Mouse (Mus musculus) erythroblast, adult 5-6 weeks (primary cell): ENCODE data around the gene Cavin2. TPM values are rescaled to one million over a fixed set of nuclear protein-coding genes. Genes with fewer than 3 reads are reported as not detected.

Source experiments
- ATAC-seq: replicated peaks from 2 replicates; pipeline ENCODE4 v1.8.0; 2016; ENCODE audit warnings: moderate number of reproducible peaks, mild to moderate bottlenecking, moderate TSS enrichment, inconsistent platforms; ENCODE audit not compliant: poor library complexity, low FRiP score, severe bottlenecking
- total RNA-seq, 2 experiments: library from RNA; stranded (forward) in 1 of 2; stranded (reverse) in 1 of 2; fragments of 150-400 nt in 1 of 2; fragments of 200-764, 138-1000 nt in 1 of 2; gene quantifications; 2 replicates each; pipeline versions ENCODE4 v1.2.3 to v1.2.4; 2015 to 2017; ENCODE audit warnings: low replicate concordance in 2 of 2

The Cavin2 gene
- total RNA-seq (2015; ENCODE audit: low replicate concordance) (0.42 and 0.58 TPM in 2 replicates), total RNA-seq (2017; ENCODE audit: low replicate concordance) (0.70 and 1.2 TPM in 2 replicates)

DNA sequence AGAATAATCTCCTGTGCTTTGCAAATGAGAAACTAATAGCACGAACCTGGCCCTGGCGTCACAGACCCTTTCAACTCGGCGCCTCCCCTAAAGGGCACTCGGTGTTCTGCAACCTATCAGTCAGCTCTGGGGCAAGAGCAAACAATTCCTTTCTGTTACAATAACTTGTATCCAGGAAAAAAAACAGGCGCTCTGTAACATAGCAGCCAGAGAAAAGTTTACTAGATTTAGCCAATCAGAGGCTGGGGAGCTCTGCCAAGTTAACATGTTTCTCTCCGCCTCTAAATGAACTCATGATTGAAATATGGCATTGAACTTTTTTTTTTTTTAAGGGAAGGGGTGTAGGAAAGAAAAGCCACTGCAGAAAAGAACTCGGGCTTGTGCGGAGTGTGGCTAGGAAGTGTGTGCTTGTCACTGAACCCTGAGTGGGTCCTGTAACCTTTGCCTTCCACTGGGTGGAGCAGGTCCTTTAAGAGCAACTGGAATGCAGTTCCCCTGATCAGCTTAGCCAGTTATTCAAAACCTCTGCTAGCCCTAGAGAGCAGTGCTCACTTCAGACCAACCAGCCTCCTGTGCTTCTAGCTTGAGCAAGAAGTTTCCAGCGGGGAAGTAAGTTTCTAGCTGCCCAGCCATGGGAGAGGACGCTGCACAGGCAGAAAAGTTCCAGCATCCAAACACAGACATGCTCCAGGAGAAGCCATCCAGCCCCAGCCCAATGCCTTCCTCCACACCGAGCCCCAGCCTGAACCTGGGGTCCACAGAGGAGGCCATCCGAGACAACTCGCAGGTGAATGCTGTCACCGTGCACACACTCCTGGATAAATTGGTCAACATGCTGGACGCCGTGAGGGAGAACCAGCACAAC is at the start of gene Cavin2:
TSS of gene Cavin2 (plus strand) at position 372 of the 865 bp plus-strand sequence.
- no peak for ATAC-seq

DNA sequence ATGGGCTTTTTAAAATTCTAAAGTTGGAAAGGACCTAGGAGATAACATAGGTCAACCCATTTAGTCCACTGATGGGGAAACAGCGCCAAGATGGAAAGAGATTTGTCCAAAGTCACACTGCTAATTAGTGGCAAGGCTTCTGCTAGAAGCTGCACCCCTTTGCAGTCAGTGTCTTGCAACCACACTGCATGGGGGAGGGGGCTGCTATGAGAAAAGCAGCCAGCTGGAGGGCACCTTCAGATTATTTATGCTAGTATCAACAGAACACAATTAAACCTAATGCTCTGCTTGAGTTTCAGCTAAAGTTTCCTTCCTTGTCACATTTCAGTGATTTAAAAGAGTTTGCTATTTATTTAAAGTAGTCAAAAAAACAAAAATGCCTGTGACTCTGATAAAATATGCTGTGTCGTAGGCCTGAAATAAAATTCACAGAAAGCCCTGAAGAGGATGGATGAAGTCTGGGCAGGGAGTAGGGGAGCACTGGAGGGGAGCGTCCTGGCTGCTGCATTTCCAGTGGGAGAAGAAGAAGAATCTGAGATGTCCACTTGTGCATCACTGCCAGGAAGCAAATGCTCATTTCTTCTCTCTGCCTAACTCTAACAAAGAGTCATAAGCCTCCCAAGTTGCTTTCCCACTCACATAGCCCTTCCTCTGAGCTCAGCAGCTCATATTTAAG is 47.5 kb upstream of the Cavin2 start:
- no peak for ATAC-seq

DNA sequence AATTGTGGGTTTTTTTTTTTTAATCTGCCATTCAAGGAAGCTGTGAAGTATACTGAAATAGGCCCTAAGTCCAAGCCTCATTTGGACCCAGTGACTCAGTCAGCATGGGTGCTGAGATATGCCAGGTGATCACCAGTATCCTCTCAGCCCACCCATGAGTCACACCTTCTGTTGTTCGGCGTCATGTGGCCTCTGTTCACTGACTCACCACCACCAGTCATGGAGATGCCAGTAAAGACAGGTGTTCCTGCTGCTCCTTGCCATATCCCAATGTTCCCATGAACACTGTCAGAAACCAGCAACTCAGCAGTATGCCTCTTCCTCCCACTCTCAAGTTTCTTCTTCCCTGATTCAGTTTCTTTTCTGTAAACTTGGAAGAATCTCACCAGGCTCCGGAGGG is 45.6 kb upstream of the Cavin2 start:
- no peak for ATAC-seq

DNA sequence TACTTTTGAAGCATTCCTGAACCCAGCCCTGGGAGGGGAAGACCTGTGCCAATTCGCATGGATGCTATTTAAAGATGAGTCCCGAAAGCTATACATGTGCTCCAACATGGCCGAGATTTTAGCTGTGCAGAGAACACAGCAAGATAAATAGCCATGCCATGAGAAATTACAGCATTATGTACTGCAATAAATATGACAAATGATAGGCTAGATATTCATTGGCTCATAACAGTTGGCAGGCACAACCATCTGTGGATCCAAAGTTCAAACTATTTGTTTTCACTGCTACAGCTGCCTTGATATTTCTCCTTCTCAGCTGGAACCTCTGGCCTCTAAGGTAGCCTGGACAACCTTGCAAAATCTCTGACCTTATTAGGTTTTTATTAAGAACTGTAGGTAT is 45.1 kb upstream of the Cavin2 start:
- ATAC-seq: no peak

DNA sequence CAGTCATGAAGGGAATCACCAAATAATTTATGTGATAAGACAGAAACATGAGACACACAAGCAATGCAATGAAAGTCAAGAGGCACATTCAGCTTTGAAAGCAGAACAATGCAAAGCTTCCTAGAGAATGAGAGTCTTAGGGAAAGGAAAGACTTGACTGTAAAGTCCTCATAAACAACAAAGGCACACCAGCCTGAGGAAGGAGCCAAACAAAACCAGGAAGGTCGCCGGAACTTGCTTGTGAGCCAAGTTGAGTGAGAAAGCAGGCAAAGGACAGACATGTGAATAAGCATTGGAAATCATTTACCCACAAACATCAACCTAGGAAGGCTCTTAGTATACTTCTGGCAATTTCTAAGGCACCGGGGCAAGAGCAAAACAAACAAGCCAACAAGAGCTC is 43.5 kb upstream of the Cavin2 start:
- ATAC-seq: no peak

DNA sequence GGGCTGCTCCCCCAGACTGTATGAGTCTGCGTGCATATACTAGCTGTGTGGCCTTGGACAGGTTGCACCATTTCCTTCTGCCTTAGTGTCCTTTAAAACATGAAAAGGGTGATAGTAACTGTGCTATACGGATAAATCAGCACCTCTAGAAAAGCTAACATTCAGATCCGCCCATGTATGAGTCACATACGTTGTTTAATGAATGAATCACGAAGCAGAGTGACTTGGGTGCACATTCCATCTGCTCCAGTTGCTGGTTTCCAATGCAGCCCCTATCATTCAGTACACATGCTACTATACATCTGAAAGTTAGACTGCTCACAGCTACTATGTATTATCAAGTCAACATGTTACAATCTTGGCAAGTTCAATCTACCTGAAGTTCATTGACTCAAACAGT is 38.6 kb upstream of the Cavin2 start:
- no peak for ATAC-seq

DNA sequence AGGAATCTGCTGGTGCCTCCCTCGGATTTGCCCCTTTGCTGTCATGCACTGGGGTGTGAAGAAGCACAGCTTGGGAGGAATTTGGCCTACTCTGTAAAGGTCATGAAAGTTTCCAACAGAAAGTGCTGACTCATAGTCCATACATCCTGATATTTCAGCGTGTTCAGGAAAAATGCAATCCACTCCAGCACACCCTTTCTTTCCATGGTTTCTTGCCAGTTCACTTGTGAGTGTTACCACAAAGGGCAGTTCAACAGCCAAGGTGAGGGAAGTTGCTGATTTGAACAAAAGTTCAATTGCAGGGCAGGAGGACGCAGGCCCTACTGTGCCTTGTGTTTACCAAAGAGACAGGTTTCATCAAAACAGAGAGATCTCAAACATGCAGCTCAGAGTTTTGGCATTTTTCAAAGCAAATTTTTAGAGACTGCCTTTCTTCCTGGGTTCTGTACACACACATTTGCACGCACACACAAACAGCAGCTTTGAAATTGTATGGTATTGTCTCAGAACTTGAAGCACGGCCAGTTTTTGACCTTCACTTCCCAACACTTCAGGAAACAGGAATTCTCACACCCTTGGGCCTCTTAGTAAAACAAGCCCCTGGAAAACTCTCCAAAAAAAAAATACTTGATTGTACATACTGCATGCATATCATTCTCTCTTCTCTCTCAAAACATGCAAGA is 23.7 kb upstream of the Cavin2 start:
- no peak for ATAC-seq

DNA sequence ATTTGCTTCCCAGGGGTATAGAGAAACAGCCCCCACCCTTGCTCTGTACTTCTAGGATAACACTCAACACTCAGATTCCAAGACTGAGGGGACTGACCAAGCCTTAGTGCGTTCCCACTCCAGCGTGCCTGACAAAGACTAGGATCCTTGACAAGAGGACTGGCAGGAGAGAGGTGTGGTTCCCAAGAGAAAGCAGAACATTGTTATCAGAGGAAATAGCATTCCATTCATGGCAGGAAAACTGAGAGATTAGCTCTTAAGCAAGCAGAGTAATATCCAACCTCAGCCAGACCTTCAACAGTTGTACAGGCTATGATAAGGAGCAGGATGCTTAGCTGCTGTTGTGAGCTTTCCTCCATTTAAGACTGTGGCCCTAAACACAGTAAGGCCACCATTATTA is 23.0 kb upstream of the Cavin2 start:
- ATAC-seq: no peak

DNA sequence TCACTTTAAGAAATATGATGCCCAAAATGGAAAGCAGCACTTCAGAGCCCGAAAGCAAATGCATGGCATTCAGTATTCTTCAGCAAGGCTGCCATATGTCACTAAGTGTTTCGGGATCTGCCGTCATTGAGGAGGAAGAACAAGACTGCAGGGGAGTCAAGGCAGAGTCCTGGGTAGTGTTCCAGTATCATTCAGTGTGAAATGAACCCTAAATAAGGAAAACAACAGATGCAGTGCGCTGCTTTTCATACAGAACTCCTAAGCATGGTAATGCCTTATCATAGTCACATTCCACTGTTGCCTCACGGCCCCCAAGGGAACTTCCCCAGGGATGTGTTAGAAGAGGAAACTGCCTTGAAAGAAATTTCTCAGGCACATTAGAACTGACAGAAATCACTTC is 21.8 kb upstream of the Cavin2 start:
- no peak for ATAC-seq

DNA sequence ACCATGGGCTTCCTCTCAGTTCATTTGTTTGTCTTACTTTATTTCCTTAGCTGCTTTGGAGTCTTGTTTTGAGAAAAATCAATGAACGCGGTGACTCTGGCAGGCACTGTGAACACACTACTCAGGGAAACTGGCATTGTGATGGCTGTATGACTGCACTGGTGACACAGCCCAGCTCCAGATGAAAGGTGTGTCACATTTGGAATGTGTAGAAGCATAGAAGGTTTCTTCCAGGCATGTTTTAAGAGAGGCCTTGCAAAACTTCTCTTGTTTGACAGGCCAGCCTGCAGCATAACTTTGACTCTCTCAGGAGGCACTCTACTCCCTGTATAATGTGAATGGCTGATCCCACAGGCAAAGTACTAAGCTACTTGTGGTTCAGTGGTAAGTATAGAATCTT is 20.7 kb upstream of the Cavin2 start:
- no peak for ATAC-seq

DNA sequence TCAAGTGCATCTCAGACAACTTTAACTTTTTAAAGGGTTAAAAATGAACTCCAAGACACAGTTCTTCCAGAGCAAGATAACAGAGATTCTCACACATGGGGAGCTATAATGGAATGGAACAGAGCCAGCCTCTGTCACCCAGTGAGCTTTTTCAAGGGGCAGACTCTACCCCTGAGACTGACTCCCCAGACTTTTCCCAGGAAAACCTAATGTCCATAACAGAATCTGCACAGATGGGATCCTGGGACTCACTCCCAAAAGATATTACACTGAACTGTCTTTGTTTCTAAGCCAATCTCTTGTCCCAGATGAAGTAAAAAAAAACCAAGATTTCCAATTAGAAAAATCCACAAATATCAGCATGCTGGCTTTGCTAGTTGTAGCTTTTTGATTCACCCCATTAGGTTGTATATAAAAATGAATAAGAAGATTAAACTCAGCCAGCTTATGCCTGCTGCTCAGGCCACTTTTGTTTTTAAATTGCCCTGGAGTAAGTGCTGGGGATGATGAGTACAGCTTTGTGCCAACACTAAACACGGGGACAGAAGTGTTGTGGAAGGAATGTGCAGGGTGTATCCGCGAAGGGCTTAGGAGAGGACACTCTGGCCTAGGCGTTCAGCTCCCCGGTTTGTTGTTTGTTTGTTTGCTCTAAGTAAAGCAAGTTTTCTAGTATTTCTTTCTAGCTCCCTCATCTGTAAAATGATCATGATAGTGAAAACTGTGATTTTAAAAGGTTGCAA is 18.6 kb upstream of the Cavin2 start:
- no peak for ATAC-seq

DNA sequence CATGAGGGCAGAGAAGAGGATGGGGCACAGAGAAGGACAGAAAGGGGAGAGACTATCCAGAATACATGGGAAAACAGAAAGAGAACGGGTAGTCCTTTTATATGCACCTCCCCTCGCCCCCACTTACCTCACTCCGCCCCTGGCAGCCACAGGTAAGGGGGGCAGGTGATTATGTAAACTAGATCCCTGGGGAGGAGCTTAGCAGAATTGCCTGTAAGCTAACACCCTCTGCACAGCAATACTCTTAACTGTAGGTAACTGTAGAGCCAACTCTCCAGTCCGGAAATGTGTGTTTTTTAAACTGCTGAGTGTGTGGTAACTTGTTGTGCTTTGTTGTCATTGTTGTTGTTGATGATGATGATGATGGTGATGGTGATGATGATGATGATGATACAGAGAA is 17.1 kb upstream of the Cavin2 start:
- no peak for ATAC-seq

DNA sequence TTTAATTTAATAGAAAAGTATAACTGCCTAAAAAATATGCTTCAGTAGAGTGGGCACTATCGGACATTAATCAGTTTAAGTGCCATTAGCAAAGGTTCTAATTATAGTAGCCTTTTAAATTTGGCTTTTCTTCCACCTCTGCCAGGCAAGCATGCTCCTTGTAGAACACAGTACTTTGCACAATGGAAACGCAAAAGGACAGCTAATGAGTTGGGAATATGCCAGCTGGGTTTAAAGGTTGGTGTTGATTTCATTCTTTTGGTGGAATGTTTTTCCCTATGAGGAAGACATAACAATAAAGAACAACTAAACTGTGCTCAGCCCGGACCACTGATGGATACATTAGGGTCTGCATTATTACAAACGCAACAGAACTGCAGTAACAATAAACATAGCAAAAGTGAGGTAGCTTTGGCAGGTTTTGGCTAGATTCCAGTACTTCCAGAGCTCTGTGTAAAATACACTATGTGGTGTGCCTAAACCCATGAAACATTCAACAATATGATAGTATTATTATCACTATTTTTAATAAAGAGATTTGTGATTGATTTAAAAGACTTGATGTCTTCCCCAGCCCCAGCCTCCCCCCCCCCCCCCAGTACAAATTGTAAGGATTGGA is 16.2 kb upstream of the Cavin2 start:
- no peak for ATAC-seq

DNA sequence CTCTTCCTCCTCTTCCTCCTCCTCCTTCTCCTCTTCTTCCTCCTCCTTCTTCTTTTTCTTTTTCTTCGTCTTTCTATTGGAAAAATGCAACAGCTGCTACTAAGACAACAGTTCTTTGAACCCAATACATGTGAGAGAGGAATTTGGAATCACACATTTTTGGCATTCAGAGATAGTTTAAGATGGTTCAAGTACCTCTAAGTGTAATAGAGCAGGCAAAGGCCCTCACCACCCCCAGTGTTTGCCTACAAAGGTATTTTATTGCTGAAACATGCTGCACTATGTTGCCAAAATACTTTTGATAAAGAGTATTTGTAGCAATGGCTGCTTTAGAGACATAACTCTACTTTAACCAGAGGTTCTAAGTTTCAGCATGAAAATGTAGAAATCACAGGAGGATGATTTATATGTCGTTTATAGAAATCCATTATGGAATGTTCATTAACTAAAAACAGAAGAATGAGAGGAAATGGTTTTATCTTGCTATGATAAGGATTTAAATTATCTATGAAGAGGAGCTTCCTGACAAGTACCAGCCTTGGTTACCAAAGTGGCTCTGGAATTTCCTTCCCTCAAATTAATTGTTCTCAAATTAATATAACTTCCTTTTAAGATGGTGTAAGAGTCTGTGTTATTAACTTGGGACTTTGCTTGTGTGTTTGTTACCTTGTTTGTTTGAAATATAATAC is 10.9 kb upstream of the Cavin2 start:
- no peak for ATAC-seq

DNA sequence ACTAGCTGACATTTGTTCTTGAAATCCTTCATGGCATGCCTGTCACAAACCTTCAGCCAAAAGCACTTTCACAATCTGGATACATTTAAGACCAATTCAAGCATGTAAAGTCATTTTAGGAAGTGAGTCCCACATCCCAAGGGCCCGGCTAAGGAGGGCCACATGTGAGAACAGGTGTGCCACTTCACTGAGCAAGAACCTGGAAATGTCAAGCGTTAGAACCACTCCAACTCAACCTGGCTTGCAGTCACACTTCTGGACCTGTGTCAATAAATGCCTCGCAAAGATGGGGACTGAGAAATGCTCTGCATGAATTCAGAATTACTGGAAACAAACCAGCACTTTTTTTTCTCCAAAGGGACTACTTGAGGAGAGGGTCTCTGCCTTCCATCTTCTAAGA is 725 bp upstream of the Cavin2 start:
- no peak for ATAC-seq

DNA sequence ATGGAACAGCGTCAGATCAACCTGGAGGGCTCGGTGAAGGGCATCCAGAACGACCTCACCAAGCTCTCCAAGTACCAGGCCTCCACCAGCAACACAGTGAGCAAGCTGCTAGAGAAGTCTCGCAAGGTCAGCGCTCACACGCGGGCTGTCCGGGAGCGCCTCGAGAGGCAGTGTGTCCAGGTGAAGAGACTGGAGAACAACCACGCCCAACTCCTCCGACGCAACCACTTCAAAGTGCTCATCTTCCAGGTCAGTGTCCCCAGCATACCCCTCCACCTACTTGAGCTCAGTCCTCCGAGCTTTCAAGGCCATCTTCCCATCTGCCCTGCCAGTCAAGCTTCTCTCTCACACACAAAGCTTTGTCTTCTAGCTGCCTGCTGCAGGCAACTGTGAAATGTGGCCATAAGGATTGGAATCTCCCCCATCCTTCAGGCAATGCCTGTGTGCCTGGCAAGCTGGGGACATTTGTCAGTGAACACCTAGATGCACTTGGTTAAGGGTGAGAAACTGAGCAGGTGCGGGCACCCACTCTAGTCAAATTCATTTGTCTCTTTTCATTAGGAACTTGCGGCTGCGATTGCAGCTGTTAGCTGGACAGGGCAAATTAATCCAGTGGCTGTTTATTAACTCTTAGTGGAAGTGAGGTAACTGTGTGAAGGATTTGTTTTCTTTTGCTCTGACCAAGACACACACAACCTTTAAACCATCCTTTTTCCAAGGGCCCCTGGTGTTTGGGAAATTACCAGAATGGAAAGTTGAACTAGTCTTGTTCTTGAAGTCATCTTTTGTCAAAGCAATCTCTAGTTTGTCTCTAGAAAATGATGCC is 907 bp downstream of the Cavin2 start:
- ATAC-seq: no peak

DNA sequence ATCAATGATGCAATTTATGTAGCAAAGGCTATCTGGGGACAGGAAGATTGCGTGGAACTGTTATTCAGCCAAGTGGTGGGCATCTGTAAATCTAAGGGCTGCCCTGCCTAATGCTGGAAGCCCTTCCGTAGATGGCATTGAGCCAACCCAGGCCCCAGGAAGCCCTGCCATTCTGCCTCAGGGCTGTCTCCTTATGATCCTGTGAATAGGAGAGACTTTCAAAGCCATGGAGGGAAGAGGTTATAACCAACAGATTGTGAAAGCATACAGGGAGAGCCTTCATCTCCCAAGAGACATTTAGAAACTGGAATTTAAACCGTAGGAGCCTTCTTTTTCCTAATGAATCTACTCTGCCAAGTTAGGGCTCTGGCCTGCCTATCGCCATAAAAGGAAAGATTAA is 1.7 kb downstream of the Cavin2 start:
- no peak for ATAC-seq

DNA sequence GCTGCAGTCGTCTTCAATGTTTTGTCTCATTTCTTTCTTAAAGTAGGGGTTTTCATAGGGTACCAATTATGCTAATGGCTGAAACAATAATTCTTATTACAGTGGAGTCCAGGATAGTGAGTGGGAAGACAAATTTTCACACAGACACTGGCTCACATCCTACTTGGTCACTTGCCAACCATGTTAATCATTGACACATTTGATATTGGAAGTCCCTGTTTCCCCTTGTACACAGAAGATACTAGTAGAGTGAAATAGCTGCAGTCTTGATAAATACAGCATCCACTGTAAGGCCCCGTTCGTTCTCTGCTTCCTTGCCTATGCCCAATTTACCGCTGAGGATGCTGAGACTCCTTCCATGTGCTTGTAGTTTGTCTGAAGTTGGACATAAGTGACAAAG is 3.4 kb downstream of the Cavin2 start:
- ATAC-seq: no peak
